Mouse (Mus musculus) olfactory bulb, adult 2 months (tissue): ENCODE results near the gene Galnt10. TPM values are rescaled to one million over a fixed set of nuclear protein-coding genes. Genes with fewer than 3 reads are reported as not detected.

Experiments
- H3K27ac ChIP-seq: fragments of 200-500 bp; 2 replicates; pipeline ENCODE4 v1.5.1; 2012; ENCODE audit warnings: low read depth, low read length; ENCODE audit not compliant: insufficient read depth
- H3K4me1 ChIP-seq: fragments of 200-500 bp; 2 replicates; pipeline ENCODE4 v1.6.1; 2012; ENCODE audit warnings: low read length; ENCODE audit not compliant: control insufficient read depth, insufficient read depth
- H3K4me3 ChIP-seq: fragments of 200-500 bp; 2 replicates; pipeline ENCODE4 v1.5.1; 2012; ENCODE audit warnings: mild to moderate bottlenecking, low read depth, low read length, moderate library complexity; ENCODE audit not compliant: insufficient read depth
- CTCF ChIP-seq: fragments of 200-500 bp; IDR thresholded peaks from 2 replicates; pipeline ENCODE4 v1.5.1; 2012; ENCODE audit warnings: low read depth, mild to moderate bottlenecking, low read length, moderate library complexity; ENCODE audit not compliant: insufficient read depth
- POLR2A ChIP-seq: fragments of 200-500 bp; IDR thresholded peaks from 2 replicates; pipeline ENCODE4 v1.6.1; 2012; ENCODE audit warnings: mild to moderate bottlenecking, low read depth, low read length, moderate library complexity; ENCODE audit not compliant: insufficient read depth
- WGBS: fragments of 180-500 bp; shearing (Covaris S2); methylation state at CpG from one replicate; pipeline ENCODE4 v1.1.7; 2018; 5-methylcytosine and 5-hydroxymethylcytosine counted together
- polyA plus RNA-seq: library from polyadenylated mRNA; stranded (reverse); fragments of >200 nt; gene quantifications from 2 replicates; pipeline ENCODE4 v1.2.4, GENCODE M21; 2012; ENCODE audit warnings: low replicate concordance; ENCODE audit not compliant: missing spikeins, insufficient read depth, insufficient read length

Galnt10 gene
- not detected in 2 replicates for polyA plus RNA-seq

GRCm38 (mm10) chr11:57645018-57645559, at the start of gene Galnt10:
Galnt10 (plus strand) TSS chr11:57645442.
- Histone ChIP-seq H3K4me3 (peak within 1 kb of the TSS; percentile 77), H3K27ac (peak within 1 kb of the TSS; percentile 96), H3K4me1 (peaks cover 13% of the 10 kb centered on the region)
- under 1% methylated on average over 60 of the region's 60 CpGs for WGBS
- TF ChIP-seq CTCF (peak; percentile 53; the same call in 1 of the 2 replicates), POLR2A (peak; percentile 88)

- 87% methylated on average over 5 of the region's 5 CpGs for WGBS
- Histone ChIP-seq H3K4me3 (no peak overlapping the region), H3K27ac (no peak overlapping the region), H3K4me1 (peaks cover 15% of the 10 kb centered on the region)
- TF ChIP-seq CTCF (no peak), POLR2A (no peak)
Measured at GRCm38 (mm10) chr11:57595899-57596298, 49.3 kb upstream of the Galnt10 start.

- peaks cover 17% of the 10 kb centered on the region for H3K4me1 ChIP-seq
- TF ChIP-seq POLR2A (no peak), CTCF (no peak)
- 8% methylated on average over 5 of the region's 5 CpGs for WGBS
- peak overlapping the region; percentile 48; the same call in 1 of the 2 replicates for H3K27ac ChIP-seq
- no peak overlapping the region for H3K4me3 ChIP-seq
Measured at GRCm38 (mm10) chr11:57598161-57598560, 47.1 kb upstream of the Galnt10 start.

- 66% methylated on average over 6 of the region's 6 CpGs for WGBS
- TF ChIP-seq POLR2A (no peak), CTCF (no peak)
- Histone ChIP-seq H3K27ac (no peak overlapping the region), H3K4me3 (no peak overlapping the region), H3K4me1 (peaks cover 17% of the 10 kb centered on the region)
Measured at GRCm38 (mm10) chr11:57599304-57599703, 45.9 kb upstream of the Galnt10 start.

GRCm38 (mm10) chr11:57600113-57600512, 45.1 kb upstream of the Galnt10 start:
- no peak overlapping the region for H3K27ac ChIP-seq
- TF ChIP-seq CTCF (no peak), POLR2A (no peak)

GRCm38 (mm10) chr11:57600621-57601121, 44.6 kb upstream of the Galnt10 start:
- Histone ChIP-seq H3K4me1 (peaks cover 17% of the 10 kb centered on the region), H3K27ac (no peak overlapping the region), H3K4me3 (no peak overlapping the region)
- TF ChIP-seq POLR2A (no peak), CTCF (no peak)
- 38% methylated on average over 4 of the region's 4 CpGs for WGBS

More at GRCm38 (mm10) chr11:57600113-57600512, 45.1 kb upstream of the Galnt10 start:
- no peak overlapping the region for H3K4me3 ChIP-seq
- 29% methylated on average over 8 of the region's 8 CpGs for WGBS
- H3K4me1 ChIP-seq = peaks cover 17% of the 10 kb centered on the region

GRCm38 (mm10) chr11:57601806-57602455, 43.3 kb upstream of the Galnt10 start:
- peaks cover 17% of the 10 kb centered on the region for H3K4me1 ChIP-seq
- no peak overlapping the region for H3K27ac ChIP-seq
- 80% methylated on average over 2 of the region's 2 CpGs for WGBS
- H3K4me3 ChIP-seq = no peak overlapping the region
- no peak for TF ChIP-seq CTCF
- no peak for TF ChIP-seq POLR2A

GRCm38 (mm10) chr11:57605086-57605485, 40.2 kb upstream of the Galnt10 start:
- H3K4me3 ChIP-seq = no peak overlapping the region
- 51% methylated on average over 5 of the region's 5 CpGs for WGBS
- H3K4me1 ChIP-seq = peaks cover 10% of the 10 kb centered on the region
- no peak overlapping the region for H3K27ac ChIP-seq
- TF ChIP-seq POLR2A (no peak), CTCF (no peak)

GRCm38 (mm10) chr11:57605660-57606059, 39.6 kb upstream of the Galnt10 start:
- TF ChIP-seq CTCF (no peak), POLR2A (no peak)
- no peak overlapping the region for H3K27ac ChIP-seq
- WGBS = 85% methylated on average over 3 of the region's 3 CpGs

More at GRCm38 (mm10) chr11:57605660-57606059, 39.6 kb upstream of the Galnt10 start:
- H3K4me3 ChIP-seq = no peak overlapping the region
- peaks cover 6% of the 10 kb centered on the region for H3K4me1 ChIP-seq
